Mouse (Mus musculus) hindbrain, embryonic 11.5 days (tissue): ENCODE results near the gene Snapc1. TPM values are rescaled to one million over a fixed set of nuclear protein-coding genes. Genes with fewer than 3 reads are reported as not detected.

Source experiments
- ATAC-seq: fragments of 200-750 bp; cut with Nextera tagmentation; 2 replicates; pipeline ENCODE4 v1.8.0; 2017; ENCODE audit warnings: mild to moderate bottlenecking, moderate TSS enrichment, moderate library complexity; ENCODE audit not compliant: low FRiP score
- DNase-seq: peaks from one replicate; pipeline ENCODE4 v3.0.0-alpha.2; 2015; ENCODE audit warnings: low spot score
- H3K27ac ChIP-seq: fragments of 300-500 bp; sonication (generic); 2 replicates; pipeline ENCODE4 v1.5.1; 2014; ENCODE audit warnings: mild to moderate bottlenecking, low read depth, low read length
- H3K27me3 ChIP-seq: fragments of 300-500 bp; sonication (generic); 2 replicates; pipeline ENCODE4 v1.6.1; 2014; ENCODE audit warnings: mild to moderate bottlenecking, low read length, moderate library complexity, mixed read lengths; ENCODE audit not compliant: control insufficient read depth, insufficient read depth
- H3K36me3 ChIP-seq: fragments of 300-500 bp; sonication (generic); 2 replicates; pipeline ENCODE4 v1.6.1; 2014; ENCODE audit warnings: mild to moderate bottlenecking, low read length, moderate library complexity, mixed read lengths; ENCODE audit not compliant: control insufficient read depth, insufficient read depth
- H3K4me1 ChIP-seq: fragments of 300-500 bp; sonication (generic); replicated peaks from 2 replicates; pipeline ENCODE4 v1.6.1; 2014; ENCODE audit warnings: low read length, mixed read lengths; ENCODE audit not compliant: control insufficient read depth, insufficient read depth
- H3K4me2 ChIP-seq: fragments of 300-500 bp; sonication (generic); replicated peaks from 2 replicates; pipeline ENCODE4 v1.6.1; 2014; ENCODE audit warnings: mild to moderate bottlenecking, low read depth, low read length
- H3K4me3 ChIP-seq: fragments of 300-500 bp; sonication (generic); 2 replicates; pipeline ENCODE4 v1.5.1; 2014; ENCODE audit warnings: low read depth, low read length
- H3K9ac ChIP-seq: fragments of 300-500 bp; sonication (generic); 2 replicates; pipeline ENCODE4 v1.6.1; 2014; ENCODE audit warnings: low read depth, low read length
- H3K9me3 ChIP-seq: fragments of 300-500 bp; sonication (generic); 2 replicates; pipeline ENCODE4 v1.6.1; 2016; ENCODE audit warnings: low read length; ENCODE audit not compliant: control insufficient read depth
- WGBS: fragments of 180-500 bp; shearing (Covaris S2); extraction: QIAGEN DNeasy Blood & Tissue Kit; methylation state at CpG from one replicate; pipeline ENCODE4 v1.1.7; 2014; 5-methylcytosine and 5-hydroxymethylcytosine counted together
- polyA plus RNA-seq: library from polyadenylated mRNA; unstranded; fragments of >200 nt; fragmentation: Nextera tagmentation; extraction: Ambion mirVana; gene quantifications from 2 replicates; pipeline ENCODE4 v1.2.1, GENCODE M21; 2014

Gene Snapc1
- polyA plus RNA-seq: 24.1 and 28.3 TPM in 2 replicates

DNA sequence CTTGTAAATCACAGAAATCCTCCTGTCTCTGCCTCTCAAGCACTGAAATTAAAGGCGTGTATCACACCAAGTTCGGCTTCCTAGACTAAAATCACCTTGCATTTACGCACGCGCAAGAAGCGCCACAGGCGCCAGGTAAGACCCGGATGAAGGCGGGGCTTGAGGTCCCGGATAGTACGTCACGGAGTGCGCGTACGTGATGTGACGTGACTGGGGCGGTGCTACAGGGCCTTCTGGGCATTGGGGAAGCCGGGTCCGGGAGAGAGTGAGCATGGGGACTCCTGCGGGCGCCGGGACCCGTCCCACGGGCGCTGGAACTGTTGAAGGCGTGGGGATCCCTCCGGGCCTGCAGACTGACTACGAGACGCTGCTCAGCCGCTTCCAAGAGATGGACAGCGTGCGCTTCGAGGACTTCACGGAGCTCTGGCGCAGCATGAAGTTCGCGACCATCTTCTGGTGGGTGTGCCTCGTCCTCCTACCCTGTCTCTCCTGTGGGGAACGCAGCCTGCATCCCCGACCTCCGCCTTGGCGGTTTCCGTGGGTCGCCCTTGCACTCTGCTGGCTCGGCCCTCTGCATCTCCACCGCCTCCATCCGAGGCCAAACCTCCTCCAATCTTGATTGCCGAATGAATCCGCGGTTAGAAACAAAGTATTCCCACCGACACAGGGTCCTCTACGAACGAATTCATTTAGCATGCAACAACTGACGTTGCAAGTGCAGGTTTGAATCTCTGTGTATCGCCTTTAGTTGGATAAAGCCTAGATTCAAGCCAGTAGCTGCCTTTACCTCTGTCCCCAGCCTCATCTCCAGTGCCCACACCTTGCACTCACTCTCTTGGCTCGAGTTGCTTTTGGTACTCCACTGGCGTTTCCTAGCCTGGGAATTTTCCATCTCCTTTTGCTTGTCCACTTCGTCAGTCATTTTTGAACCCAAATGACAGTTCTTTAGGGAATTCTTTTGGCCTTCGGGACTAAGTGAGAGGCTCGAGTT, at the start of gene Snapc1:
TSS of gene Snapc1 (plus strand) at position 191 of the 991 bp plus-strand sequence.
- 1% methylated on average over 60 of the region's 60 CpGs for WGBS
- Histone ChIP-seq H3K27ac (no peak within 1 kb of the TSS), H3K4me1 (no peaks in the 10 kb centered on the region), H3K4me3 (peak within 1 kb of the TSS; percentile 64), H3K36me3 (peaks cover 13% of the 10 kb centered on the region), H3K9ac (peak within 1 kb of the TSS; percentile 75), H3K4me2 (peak within 1 kb of the TSS; percentile 57), H3K27me3 (no peaks in the 10 kb centered on the region), H3K9me3 (no peaks in the 10 kb centered on the region)
- peak; percentile 100 for ATAC-seq
- peak; percentile 99 for DNase-seq

DNA sequence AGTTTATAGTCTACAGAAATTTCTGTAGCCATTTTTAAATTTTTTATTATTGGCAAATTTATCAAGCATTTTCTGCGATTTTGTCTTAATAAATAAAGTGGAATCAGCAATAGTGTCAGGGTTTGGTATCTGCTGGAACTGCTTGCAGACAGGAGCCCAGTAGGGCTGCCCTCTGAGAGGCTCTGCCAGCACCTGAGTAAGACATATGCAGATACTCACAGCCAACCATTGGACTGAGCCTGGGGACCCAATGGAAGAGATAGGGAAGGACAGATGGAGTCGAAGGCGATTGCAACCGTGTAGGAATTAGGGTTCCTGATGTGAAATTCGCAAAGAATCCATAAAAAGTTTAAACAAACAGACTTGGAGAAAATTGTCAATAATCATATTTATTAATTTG, 45.8 kb upstream of the Snapc1 start:
- H3K36me3 ChIP-seq: no peaks in the 10 kb centered on the region
- DNase-seq (no peak), ATAC-seq (no peak)
- H3K4me2 ChIP-seq: no peak overlapping the region
- 94% methylated on average over 5 of the region's 5 CpGs for WGBS
- no peaks in the 10 kb centered on the region for H3K9me3 ChIP-seq
- H3K27ac ChIP-seq: no peak overlapping the region
- H3K4me1 ChIP-seq: no peaks in the 10 kb centered on the region
- no peak overlapping the region for H3K9ac ChIP-seq
- no peaks in the 10 kb centered on the region for H3K27me3 ChIP-seq
- no peak overlapping the region for H3K4me3 ChIP-seq

DNA sequence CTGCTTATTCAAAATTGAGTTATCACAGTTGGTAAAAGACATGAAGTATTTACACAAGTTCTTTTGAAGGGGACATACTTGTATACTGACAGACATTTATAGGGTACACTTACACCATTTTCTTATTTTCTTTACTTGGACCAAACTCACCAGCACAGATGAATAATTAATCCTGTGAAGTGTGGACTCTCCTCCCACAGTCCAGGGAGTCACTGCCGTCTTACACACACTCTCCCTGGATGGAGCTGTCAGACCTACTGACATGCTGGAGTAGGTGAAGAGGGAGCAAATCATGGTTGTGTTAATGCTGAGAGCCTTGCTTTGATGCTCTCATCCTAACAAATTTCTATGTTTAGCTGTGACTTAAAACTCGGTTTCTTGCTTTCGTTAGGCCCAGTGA, 34.0 kb upstream of the Snapc1 start:
- Histone ChIP-seq H3K9ac (no peak overlapping the region), H3K27ac (no peak overlapping the region), H3K4me1 (no peaks in the 10 kb centered on the region), H3K36me3 (0 out of 2 replicates have a peak, but pooled peaks cover 2% of the 10 kb centered on the region), H3K9me3 (no peaks in the 10 kb centered on the region), H3K4me2 (no peak overlapping the region), H3K4me3 (no peak overlapping the region), H3K27me3 (no peaks in the 10 kb centered on the region)
- DNase-seq: no peak
- 86% methylated on average over 3 of the region's 3 CpGs for WGBS
- no peak for ATAC-seq

DNA sequence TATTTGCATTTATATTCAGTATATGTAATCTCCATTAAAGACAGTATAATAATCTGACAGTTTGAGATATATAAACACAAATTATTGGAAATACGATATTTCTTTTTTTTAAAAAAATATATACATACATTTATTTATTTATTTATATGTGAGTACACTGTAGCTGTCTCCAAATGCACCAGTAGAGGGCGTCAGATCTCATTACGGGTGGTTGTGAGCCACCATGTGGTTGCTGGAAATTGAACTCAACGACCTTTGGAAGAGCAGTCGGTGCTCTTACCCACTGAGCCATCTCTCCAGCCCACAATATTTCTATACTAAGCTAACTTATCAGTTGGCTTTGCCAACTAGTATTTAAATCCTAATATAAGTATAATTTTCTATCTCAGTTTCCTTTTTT, 33.0 kb upstream of the Snapc1 start:
- WGBS: 54% methylated on average over 5 of the region's 5 CpGs
- no peaks in the 10 kb centered on the region for H3K4me1 ChIP-seq
- no peak overlapping the region for H3K9ac ChIP-seq
- DNase-seq (peak; percentile 40), ATAC-seq (no peak)
- H3K27ac ChIP-seq: no peak overlapping the region
- no peak overlapping the region for H3K4me2 ChIP-seq
- no peak overlapping the region for H3K4me3 ChIP-seq
- H3K27me3 ChIP-seq: no peaks in the 10 kb centered on the region
- 0 out of 2 replicates have a peak, but pooled peaks cover 2% of the 10 kb centered on the region for H3K36me3 ChIP-seq
- H3K9me3 ChIP-seq: no peaks in the 10 kb centered on the region

DNA sequence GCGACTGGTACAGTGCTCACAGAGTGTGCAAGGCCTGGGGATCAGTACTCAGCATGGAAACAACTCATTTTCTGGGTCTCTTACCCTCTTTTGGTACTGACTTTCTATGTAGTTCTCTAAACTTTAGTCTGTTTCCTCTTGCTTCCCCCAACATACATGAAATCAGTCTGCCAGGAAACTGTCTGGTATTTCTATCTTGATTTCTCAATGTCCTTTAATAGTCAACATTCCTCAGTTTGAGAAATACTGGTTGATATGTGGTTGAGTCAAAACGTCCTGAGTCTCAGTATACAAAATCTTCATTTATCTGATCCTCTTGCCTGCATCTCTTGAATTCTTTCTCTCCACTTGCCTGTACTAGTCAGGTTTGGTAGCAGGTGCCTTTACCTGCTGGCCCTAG, 29.8 kb upstream of the Snapc1 start:
- Histone ChIP-seq H3K4me2 (no peak overlapping the region), H3K36me3 (0 out of 2 replicates have a peak, but pooled peaks cover 2% of the 10 kb centered on the region), H3K4me3 (no peak overlapping the region), H3K4me1 (no peaks in the 10 kb centered on the region), H3K9ac (no peak overlapping the region), H3K27ac (no peak overlapping the region), H3K9me3 (no peaks in the 10 kb centered on the region), H3K27me3 (no peaks in the 10 kb centered on the region)
- ATAC-seq (no peak), DNase-seq (no peak)
- WGBS: 83% methylated on average over 2 of the region's 2 CpGs

DNA sequence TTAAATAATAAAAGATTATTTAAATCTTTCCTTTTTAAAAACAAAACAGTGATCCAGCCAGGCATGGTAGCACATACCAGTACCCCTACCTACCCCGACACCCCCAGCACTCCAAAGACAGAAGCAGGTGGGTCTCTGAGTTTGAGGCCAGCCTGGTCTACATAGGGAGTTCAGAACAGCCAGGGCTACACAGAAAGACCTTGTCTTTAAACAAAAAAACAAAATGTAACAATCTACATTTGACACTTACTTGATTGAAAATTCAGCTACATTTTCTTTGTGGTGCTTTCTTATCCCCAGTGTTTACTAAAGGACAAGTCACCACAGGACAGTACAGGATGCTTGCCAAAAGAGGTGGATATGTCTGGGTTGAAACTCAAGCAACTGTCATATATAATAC, 26.9 kb upstream of the Snapc1 start, which contains the start of gene Gm49321:
TSS of gene Gm49321 (plus strand) at position 301 of the 400 bp plus-strand sequence.
- Histone ChIP-seq H3K9me3 (no peaks in the 10 kb centered on the region), H3K4me2 (no peak within 1 kb of the TSS), H3K9ac (no peak within 1 kb of the TSS), H3K27ac (no peak within 1 kb of the TSS), H3K4me1 (no peaks in the 10 kb centered on the region), H3K36me3 (0 out of 2 replicates have a peak, but pooled peaks cover 4% of the 10 kb centered on the region), H3K27me3 (no peaks in the 10 kb centered on the region), H3K4me3 (no peak within 1 kb of the TSS)
- ATAC-seq (no peak), DNase-seq (no peak)
- WGBS: 97% methylated on average over 1 of the region's 1 CpGs

DNA sequence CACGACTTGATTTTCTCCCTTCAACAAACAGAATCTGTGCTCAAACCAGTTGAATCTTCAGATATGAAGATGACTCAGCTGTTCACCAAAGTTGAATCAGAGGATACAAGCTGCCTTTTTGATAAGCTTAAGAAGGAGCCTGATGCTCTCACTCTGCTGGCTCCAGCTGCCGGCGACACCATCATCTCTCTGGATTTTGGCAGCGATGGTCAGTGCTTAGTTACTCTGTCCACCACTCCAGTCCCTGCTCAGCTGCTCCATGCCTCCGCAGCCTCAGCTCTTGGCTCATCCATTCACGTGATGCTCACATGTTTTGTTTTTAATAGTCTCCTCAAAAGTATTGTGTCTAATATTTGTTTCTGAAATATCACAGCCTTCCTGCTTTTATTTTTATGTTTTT, 24.7 kb upstream of the Snapc1 start:
- WGBS: 96% methylated on average over 6 of the region's 6 CpGs
- 0 out of 2 replicates have a peak, but pooled peaks cover 2% of the 10 kb centered on the region for H3K36me3 ChIP-seq
- no peak overlapping the region for H3K9ac ChIP-seq
- H3K27me3 ChIP-seq: no peaks in the 10 kb centered on the region
- DNase-seq (no peak), ATAC-seq (no peak)
- no peak overlapping the region for H3K4me3 ChIP-seq
- H3K27ac ChIP-seq: no peak overlapping the region
- H3K4me1 ChIP-seq: no peaks in the 10 kb centered on the region
- no peak overlapping the region for H3K4me2 ChIP-seq
- no peaks in the 10 kb centered on the region for H3K9me3 ChIP-seq

DNA sequence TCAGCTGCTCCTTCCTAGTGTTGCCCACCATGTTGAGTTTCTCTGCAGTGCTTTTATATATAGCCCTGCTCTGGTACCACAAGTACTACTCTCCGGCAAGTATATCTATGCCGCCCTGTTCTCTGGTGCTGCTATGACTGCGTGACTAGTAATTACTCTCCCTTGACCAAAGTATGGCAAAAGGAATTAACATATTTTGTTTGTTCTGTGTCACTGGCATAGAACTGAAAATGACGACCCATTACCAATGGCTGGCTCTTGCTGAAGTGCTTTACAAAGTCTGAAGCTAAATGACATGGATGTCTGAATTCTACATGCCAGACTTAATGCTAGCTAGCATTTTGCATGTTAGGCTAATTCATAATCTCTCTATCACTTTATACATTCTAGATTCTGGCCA, 15.9 kb upstream of the Snapc1 start:
- 93% methylated on average over 4 of the region's 4 CpGs for WGBS
- no peak for ATAC-seq
- Histone ChIP-seq H3K27ac (no peak overlapping the region), H3K4me2 (no peak overlapping the region), H3K36me3 (no peaks in the 10 kb centered on the region), H3K27me3 (peaks cover 3% of the 10 kb centered on the region; the same call in 1 of the 2 replicates), H3K4me1 (no peaks in the 10 kb centered on the region; the same call in 1 of the 2 replicates), H3K9me3 (no peaks in the 10 kb centered on the region), H3K9ac (no peak overlapping the region), H3K4me3 (no peak overlapping the region)
- no peak for DNase-seq
